Mouse (Mus musculus): ENCODE results near the gene Slfn8. TPM values are rescaled to one million over a fixed set of nuclear protein-coding genes. Genes with fewer than 3 reads are reported as not detected.
"Not testable (repeated sequence)": the region's sequence is repeated elsewhere in the genome, so short reads cannot be mapped to it uniquely, and the experiment has no call there.

Gene Slfn8
- polyA plus RNA-seq, 1 experiment from 2014 or later, result 1.0 TPM

DNA sequence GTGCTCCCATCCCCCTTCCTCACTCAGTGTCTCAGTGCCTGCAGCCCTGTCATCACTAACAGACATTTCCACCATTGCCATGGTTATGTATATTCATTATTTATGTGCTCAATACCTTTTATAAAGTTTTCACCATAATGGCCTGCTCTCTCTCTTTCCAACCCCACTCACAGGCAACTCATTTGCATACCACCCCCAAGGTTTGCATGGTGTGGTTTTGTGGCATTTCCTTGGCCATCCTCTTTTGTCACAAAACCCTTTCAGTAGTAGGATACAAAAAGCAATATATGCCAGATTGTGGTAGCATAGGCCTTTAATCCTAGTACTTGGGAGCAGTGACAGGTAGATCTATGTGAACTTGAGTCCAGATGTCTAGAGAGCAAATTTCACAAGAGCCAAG, 4.5 kb downstream of the Slfn8 start:
- no peaks in the 10 kb centered on the region for H3K27me3 ChIP-seq (ENCODE audit: insufficient read depth, low read length)
- no peaks in the 10 kb centered on the region for H3K9me3 ChIP-seq (ENCODE audit: low read length)
- H3K4me1 ChIP-seq (ENCODE audit: insufficient read depth), result 0 out of 2 replicates have a peak, but pooled peaks cover 3% of the 10 kb centered on the region
- no peaks in the 10 kb centered on the region for H3K36me3 ChIP-seq (replicated peaks; ENCODE audit: insufficient read depth, low read length)
- TF ChIP-seq CTCF (IDR thresholded peaks at IDR 0.05; ENCODE audit: low read depth) (no peak), EP300 (IDR thresholded peaks at IDR 0.05; ENCODE audit: low read depth) (no peak)
- ATAC-seq (no peak), DNase-seq (no peak)
- H3K4me2 ChIP-seq (ENCODE audit: low read depth, low read length), result no peak overlapping the region
- no peak overlapping the region for H3K9ac ChIP-seq (replicated peaks)
- H3K27ac ChIP-seq (ENCODE audit: low read depth), result no peak overlapping the region
- H3K4me3 ChIP-seq (ENCODE audit: low read depth, low read length), result no peak overlapping the region

DNA sequence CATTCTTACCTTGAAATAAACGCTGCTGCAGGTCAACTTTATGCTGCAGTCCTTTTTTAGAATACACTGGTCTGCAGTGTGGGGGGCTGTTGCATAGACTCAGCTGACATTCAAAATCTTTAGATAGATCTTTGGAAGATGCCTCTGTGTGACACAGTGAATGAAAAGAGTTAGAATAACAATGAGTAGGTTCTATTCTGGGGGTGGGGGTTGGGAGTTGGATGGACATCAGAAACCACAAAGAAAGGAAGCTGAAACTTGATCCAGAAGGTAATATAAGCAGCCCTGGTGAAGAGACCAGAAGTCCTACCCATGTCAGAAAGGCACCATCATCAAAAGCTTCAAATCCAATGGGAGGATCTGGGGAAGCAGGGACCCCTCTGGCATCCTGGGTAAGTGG, 7.3 kb downstream of the Slfn8 start:
- Histone ChIP-seq H3K27me3 (ENCODE audit: insufficient read depth, low read length) (no peaks in the 10 kb centered on the region), H3K36me3 (replicated peaks; ENCODE audit: insufficient read depth, low read length) (no peaks in the 10 kb centered on the region), H3K4me3 (ENCODE audit: low read depth, low read length) (no peak overlapping the region), H3K9ac (replicated peaks) (no peak overlapping the region), H3K4me2 (ENCODE audit: low read depth, low read length) (no peak overlapping the region), H3K4me1 (ENCODE audit: insufficient read depth) (no peaks in the 10 kb centered on the region), H3K9me3 (ENCODE audit: low read length) (no peaks in the 10 kb centered on the region), H3K27ac (ENCODE audit: low read depth) (no peak overlapping the region)
- no peak for ATAC-seq
- no peak for TF ChIP-seq EP300 (IDR thresholded peaks at IDR 0.05; ENCODE audit: low read depth)
- no peak for TF ChIP-seq CTCF (IDR thresholded peaks at IDR 0.05; ENCODE audit: low read depth)
- WGBS (ENCODE audit: insufficient replicate concordance), result 58% methylated on average over 1 of the region's 1 CpGs
- no peak for DNase-seq

DNA sequence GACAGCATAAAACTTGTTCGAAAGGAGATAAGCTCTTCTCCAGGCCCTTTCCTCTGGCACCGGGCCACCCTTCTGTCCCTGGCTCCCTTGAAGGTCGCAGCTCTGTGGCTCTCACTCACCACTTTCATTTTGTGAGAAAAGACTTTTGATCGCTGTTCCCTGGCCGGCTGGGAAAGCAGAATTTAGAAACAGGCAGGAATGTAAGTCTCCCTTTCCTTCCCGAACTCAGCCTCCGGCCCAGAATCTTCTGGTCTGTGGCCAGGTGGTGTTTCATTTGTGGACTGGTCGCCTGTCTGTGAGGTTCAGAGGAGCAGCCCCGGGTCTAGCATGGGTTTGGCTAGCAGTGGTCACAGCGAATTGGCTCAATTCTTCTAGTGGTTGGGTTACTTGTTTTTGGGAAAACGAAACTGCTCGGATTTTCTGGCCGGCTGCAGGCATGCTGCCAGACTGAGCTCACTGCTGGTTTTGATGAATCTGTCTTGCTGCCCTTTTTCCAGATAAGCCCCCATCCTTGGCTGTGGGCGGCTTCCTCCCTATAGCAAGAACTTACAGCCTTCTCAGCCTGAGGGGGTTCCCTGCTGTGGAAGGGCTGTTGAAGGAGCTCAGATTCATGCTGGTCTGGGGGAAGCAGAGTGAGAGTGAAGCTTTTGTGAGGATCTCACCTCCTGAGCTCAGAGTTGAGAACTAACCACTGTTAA, 29.0 kb downstream of the Slfn8 start, which contains the start of gene Slfn9:
Gene Slfn9 (minus strand): TSS at position 362 of the 698 bp plus-strand sequence.
- H3K36me3 ChIP-seq (replicated peaks; ENCODE audit: insufficient read depth, low read length), result no peaks in the 10 kb centered on the region
- H3K9ac ChIP-seq (replicated peaks), result peak within 1 kb of the TSS; percentile 56
- peak within 1 kb of the TSS; percentile 71 for H3K4me2 ChIP-seq (ENCODE audit: low read depth, low read length)
- peaks cover 17% of the 10 kb centered on the region for H3K4me1 ChIP-seq (ENCODE audit: insufficient read depth)
- TF ChIP-seq EP300 (IDR thresholded peaks at IDR 0.05; ENCODE audit: low read depth), result no peak
- TF ChIP-seq CTCF (IDR thresholded peaks at IDR 0.05; ENCODE audit: low read depth), result no peak
- no peaks in the 10 kb centered on the region for H3K9me3 ChIP-seq (ENCODE audit: low read length)
- no peaks in the 10 kb centered on the region for H3K27me3 ChIP-seq (ENCODE audit: insufficient read depth, low read length)
- peak within 1 kb of the TSS; percentile 44 for H3K27ac ChIP-seq (ENCODE audit: low read depth)
- ATAC-seq (peak; percentile 68), DNase-seq (peak; percentile 52)
- peak within 1 kb of the TSS; percentile 53 for H3K4me3 ChIP-seq (ENCODE audit: low read depth, low read length)
- WGBS (ENCODE audit: insufficient replicate concordance), result 5% methylated on average over 14 of the region's 14 CpGs

DNA sequence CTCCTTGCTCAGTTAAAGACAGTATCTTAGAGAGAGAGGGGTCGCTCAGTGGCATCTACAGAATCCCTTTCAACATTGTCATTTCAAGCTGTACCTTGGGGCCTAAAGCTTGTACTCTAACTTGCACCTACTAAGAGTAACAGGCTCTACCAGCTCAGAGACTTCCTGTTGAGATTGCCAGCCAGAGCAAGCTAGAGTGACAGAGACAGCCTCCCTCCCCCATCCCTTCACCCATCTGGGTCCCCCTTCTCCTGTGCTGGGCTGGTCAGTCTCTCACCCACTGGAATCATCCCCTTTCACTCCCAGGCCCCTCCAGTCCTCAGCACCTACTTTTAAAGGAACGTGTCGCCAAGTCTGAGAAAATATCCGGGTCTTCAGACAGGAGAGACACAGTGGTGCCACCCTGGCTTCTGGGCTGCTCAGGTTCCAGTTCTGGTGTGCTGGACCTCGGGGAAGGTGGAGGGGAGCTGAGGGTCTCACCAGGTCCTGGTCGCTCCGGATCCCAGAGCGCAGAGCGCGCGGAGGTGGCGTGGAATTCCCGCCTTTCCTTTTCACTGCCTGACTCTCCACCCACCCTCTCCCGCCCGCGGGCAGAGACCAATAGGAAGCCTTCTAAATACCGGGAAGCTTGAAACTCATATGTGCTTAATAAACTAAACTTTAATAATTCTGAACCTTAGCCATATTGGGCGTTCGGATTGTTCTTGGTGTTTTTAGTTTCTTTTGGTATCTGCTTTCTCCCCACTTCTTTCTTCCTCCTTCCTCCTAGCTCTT, 29.8 kb downstream of the Slfn8 start:
- H3K27ac ChIP-seq (ENCODE audit: low read depth), result peak overlapping the region; percentile 44
- WGBS (ENCODE audit: insufficient replicate concordance), result 5% methylated on average over 19 of the region's 19 CpGs
- DNase-seq, result peak; percentile 57

DNA sequence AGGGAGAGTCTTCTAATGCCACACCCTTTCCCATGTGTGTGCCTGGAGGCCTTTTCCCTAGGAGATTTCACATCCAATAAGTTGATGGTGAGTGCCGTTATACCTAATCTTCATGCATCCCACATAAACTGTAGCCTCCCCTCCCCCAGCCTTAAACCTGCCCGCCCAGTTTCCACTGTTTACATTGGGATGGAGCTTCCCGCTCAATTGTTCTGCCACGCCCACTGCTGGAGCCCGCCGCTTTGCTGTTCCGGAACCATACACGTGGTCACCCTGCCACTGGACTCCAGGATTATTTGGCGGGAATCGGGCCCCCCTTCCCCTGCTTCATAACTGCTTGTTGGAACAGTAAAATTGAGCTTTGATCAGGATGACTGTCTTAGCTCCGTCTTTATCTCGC, 31.3 kb downstream of the Slfn8 start:
- no peaks in the 10 kb centered on the region for H3K9me3 ChIP-seq (ENCODE audit: low read length)
- peak overlapping the region; percentile 53 for H3K4me3 ChIP-seq (ENCODE audit: low read depth, low read length)
- H3K9ac ChIP-seq (replicated peaks), result no peak overlapping the region
- no peak for TF ChIP-seq EP300 (IDR thresholded peaks at IDR 0.05; ENCODE audit: low read depth)
- no peak for TF ChIP-seq CTCF (IDR thresholded peaks at IDR 0.05; ENCODE audit: low read depth)
- peak overlapping the region; percentile 71 for H3K4me2 ChIP-seq (ENCODE audit: low read depth, low read length)
- H3K36me3 ChIP-seq (replicated peaks; ENCODE audit: insufficient read depth, low read length), result no peaks in the 10 kb centered on the region
- H3K27ac ChIP-seq (ENCODE audit: low read depth), result no peak overlapping the region
- DNase-seq, result peak; percentile 41
- H3K27me3 ChIP-seq (ENCODE audit: insufficient read depth, low read length), result no peaks in the 10 kb centered on the region
- no peak for ATAC-seq
- peaks cover 17% of the 10 kb centered on the region for H3K4me1 ChIP-seq (ENCODE audit: insufficient read depth)
- 38% methylated on average over 12 of the region's 12 CpGs for WGBS (ENCODE audit: insufficient replicate concordance)

More for the DNA sequence above, 29.8 kb downstream of the Slfn8 start:
- Histone ChIP-seq H3K4me3 (ENCODE audit: low read depth, low read length) (peak overlapping the region; percentile 53), H3K9ac (replicated peaks) (peak overlapping the region; percentile 56), H3K4me2 (ENCODE audit: low read depth, low read length) (peak overlapping the region; percentile 71), H3K4me1 (ENCODE audit: insufficient read depth) (peaks cover 17% of the 10 kb centered on the region)
- H3K27me3 ChIP-seq (ENCODE audit: insufficient read depth, low read length); H3K9me3 ChIP-seq (ENCODE audit: low read length); H3K36me3 ChIP-seq (replicated peaks; ENCODE audit: insufficient read depth, low read length): not testable (repeated sequence)
- peak; percentile 76 for ATAC-seq

DNA sequence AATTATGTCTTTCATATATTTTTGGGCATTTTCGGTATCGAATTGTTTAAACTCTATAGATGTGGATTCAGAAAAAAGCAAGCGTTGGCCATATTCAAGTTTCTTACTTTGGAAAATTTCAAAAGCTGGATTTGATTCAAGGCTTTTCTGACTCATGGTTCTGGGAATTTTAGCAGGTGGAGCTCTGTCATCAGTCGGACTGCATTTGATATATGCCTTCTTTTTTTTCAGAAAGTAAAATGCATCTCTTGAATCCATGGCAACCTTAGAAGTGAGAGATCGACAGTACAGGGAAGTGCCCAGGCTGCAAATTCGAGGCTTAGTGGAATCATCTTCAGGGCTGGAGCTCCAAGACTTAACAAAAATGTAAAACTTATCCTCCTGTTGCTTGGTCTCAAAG, 33.0 kb downstream of the Slfn8 start:
- no peak overlapping the region for H3K9ac ChIP-seq (replicated peaks)
- H3K4me2 ChIP-seq (ENCODE audit: low read depth, low read length), result no peak overlapping the region
- no peaks in the 10 kb centered on the region for H3K27me3 ChIP-seq (ENCODE audit: insufficient read depth, low read length)
- WGBS (ENCODE audit: insufficient replicate concordance), result 84% methylated on average over 6 of the region's 6 CpGs
- ATAC-seq, result no peak
- H3K36me3 ChIP-seq (replicated peaks; ENCODE audit: insufficient read depth, low read length), result 0 out of 2 replicates have a peak, but pooled peaks cover 3% of the 10 kb centered on the region
- H3K9me3 ChIP-seq (ENCODE audit: low read length), result no peaks in the 10 kb centered on the region
- no peak overlapping the region for H3K27ac ChIP-seq (ENCODE audit: low read depth)
- no peak for DNase-seq
- no peak overlapping the region for H3K4me3 ChIP-seq (ENCODE audit: low read depth, low read length)
- H3K4me1 ChIP-seq (ENCODE audit: insufficient read depth), result peaks cover 17% of the 10 kb centered on the region
- TF ChIP-seq EP300 (IDR thresholded peaks at IDR 0.05; ENCODE audit: low read depth) (no peak), CTCF (IDR thresholded peaks at IDR 0.05; ENCODE audit: low read depth) (no peak)
